Mouse (Mus musculus): ENCODE data around the gene Gpr37l1.

- TF ChIP-seq EP300 (IDR thresholded peaks at IDR 0.05; ENCODE audit: insufficient read depth, low read depth, low read length), result no peak
- no peak for TF ChIP-seq CTCF (IDR thresholded peaks at IDR 0.05)
- TF ChIP-seq POLR2A (IDR thresholded peaks at IDR 0.05; ENCODE audit: insufficient read depth, low read depth, low read length), result no peak
Observed at GRCm38 (mm10) chr1:135159074-135159473, 8.4 kb downstream of the Gpr37l1 start.

Measured in heart, adult 2 months (tissue).